Mouse (Mus musculus) kidney, postnatal 14 days (tissue): ENCODE data around the gene Hsdl2.
"Not testable (repeated sequence)": the region's sequence is repeated elsewhere in the genome, so short reads cannot be mapped to it uniquely, and the experiment has no call there.

Experiments
- DNase-seq: peaks from one replicate; pipeline ENCODE4 v3.0.0; 2022; ENCODE audit warnings: mixed read lengths

Gene Hsdl2

DNA sequence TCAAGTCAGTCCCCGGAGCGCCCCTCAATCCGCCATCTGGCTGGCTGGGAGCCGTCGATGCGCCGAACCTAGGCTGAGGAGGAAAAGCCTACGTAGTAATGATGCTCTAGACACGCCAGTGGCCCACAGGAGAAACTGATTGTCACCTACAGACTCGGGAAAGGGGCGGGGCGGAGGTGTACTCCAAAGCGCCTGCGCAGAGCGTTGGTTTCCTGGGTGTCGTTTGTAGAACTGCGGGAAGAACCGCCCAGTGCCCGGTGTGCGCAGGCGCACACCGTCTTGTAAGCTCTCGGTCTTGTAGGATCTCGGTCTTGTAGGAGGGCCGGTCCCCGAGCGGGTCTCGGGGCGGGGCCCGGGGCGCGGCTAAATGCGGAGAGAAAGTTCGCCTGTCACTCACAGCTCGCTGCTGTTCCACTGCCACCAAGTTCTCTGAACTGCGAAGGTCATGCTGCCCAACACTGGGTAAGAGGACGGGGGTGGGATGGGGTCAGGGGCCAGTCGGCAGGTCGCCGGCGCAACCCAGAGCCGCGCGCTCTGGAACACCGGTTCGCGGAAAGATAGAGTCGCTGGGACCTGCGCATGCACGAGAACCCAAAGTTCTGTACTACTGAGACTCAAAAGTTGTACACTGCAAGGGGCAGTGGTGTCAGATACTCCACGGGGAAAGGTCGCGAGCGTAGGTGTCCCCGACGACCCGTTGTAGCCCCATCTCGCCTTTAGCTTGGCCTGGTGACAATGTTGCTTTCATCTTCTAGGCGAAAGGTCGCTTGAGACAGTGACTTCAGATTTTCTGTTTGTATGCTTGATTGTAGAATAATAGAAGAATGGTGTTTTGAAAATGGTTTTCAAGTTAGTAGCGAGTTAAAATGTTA is at the start of gene Hsdl2:
Hsdl2 (plus strand) TSS at position 250 of the 872 bp plus-strand sequence.
- peak; percentile 99 for DNase-seq

DNA sequence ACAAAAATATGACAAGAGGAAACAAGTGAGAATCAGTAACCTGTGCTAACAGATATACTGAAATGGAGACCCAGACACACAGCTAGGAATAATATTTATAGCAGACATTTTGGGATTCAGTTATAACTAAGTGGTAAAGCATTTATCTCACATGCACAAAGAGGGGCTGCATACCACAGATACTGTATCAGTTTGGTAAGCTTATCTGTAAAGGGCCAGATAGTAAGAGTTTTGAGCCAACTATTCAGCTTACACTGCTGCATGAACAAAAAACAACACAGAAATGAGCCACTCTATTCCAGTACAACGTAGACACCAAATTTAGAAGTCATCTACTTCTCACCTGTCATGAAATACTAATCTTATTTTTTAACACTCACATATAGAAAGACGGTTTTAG is 48.1 kb upstream of the Hsdl2 start:
- DNase-seq, result no peak

- no peak for DNase-seq
These were observed 45.7 kb upstream of the Hsdl2 start for GRCm38 (mm10) chr4:59535624-59536023.

DNA sequence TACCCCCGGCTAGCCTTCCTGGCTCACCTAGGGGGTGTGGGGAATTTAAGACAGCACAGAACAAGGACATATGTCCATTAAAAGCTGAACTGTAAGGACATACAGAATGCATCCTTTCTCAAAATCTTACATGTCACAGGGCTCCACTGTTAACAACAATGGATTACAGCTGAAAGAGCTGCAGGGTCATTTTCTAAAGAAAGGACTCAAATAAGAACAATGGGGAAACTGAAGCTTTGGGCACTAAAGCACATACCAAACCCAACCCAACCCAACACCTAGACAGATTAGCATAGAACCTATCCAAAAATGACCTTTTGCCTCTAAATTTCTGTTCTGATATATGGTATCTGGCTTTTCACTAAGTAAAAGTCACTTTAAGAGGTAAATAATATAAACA is 45.1 kb upstream of the Hsdl2 start:
- DNase-seq, result no peak

DNA sequence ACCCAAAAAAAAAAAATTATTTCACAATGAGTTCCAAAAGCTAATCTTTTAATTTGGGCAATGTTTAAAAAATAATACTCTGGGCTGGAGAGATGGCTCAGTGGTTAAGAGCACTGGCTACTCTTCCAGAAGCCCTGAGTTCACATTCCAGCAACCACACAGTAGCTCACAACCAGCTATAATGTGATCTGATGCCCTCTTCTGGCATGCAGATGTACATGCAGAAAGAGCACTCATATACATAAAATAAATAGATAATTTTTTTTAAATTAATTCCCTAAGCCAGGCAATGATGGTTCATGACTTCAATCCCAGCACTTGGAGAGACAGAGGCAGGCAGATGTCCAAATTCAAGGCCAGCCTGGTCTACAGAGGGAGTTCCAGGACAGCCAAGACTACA is 38.4 kb upstream of the Hsdl2 start:
- DNase-seq, result no peak

DNA sequence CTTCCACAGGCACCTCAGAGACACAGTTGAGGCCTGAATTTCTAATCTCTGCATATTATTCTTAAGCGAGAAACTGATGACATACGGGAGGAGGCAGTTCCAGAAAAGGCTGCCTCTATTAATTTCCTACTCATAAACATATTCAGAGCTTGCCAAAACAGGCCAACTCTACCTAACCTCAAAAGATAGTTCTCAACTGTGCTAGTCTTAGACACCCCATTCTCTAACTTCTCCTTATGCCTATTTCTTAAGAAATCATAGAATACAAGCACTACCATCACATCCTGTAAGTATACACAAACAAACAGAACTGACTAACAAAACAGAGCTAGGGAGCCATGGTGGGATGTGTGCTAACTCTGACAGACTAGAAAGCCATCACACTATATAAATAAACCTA is 36.7 kb upstream of the Hsdl2 start:
- no peak for DNase-seq

GRCm38 (mm10) chr4:59546285-59547071 is 34.9 kb upstream of the Hsdl2 start:
- no peak for DNase-seq

GRCm38 (mm10) chr4:59547136-59547889 is 34.0 kb upstream of the Hsdl2 start:
- DNase-seq, result no peak

DNA sequence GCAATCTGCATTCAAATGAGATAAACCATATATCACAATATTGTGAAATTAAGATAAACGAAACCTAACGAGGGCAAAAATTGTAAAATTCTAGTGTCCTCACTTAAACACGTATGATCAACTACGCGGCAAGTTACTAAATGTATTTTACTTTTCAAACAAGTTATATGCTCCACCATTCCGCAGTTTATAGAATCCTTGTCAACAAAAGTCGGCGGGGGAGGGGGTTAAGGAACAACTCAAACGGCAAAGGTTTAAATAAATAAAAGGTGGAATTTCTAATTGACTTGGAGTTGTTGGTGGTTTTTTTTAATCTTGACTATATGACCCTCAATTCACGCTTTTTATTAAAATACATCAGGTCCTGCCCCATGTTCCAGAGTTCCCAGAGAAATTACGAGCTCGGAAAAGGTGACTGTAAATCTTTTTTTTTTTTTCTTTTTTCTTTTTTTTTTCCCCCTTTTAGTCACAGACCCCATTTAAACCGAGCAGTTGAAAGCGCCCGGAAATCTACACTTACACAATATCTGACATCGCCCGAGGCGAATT is 33.3 kb upstream of the Hsdl2 start:
- no peak for DNase-seq

DNA sequence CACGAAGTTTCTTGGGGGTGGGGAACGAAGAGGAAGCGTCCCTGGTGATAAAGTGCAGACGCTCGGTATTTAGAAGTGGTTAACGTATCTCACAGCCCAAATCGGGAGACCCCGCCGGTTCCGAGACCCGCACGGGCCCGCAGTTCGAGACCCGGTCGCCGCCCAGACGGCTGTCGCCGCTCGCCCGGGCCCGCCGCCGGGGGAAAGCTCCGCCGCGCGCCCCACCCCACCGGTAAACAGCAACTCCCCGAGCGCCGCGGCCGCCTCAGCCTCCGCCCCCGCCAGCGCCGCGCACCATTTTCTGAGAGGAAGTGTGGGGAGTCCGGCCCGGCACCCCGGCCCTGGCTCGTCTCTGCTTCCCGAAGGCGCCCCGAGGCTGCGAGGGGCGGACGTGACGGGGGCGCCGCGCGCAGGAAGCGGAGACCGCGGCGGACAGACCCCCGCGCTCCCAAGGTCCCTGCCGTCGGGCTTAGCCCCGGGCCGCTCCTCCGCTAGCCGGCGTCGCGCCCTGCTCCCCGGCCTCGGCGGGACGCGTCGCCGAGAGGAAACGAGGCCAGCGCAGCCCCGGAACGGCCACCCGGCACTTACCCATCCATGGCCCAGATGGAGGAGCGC is 32.7 kb upstream of the Hsdl2 start:
- peak; percentile 84 for DNase-seq

DNA sequence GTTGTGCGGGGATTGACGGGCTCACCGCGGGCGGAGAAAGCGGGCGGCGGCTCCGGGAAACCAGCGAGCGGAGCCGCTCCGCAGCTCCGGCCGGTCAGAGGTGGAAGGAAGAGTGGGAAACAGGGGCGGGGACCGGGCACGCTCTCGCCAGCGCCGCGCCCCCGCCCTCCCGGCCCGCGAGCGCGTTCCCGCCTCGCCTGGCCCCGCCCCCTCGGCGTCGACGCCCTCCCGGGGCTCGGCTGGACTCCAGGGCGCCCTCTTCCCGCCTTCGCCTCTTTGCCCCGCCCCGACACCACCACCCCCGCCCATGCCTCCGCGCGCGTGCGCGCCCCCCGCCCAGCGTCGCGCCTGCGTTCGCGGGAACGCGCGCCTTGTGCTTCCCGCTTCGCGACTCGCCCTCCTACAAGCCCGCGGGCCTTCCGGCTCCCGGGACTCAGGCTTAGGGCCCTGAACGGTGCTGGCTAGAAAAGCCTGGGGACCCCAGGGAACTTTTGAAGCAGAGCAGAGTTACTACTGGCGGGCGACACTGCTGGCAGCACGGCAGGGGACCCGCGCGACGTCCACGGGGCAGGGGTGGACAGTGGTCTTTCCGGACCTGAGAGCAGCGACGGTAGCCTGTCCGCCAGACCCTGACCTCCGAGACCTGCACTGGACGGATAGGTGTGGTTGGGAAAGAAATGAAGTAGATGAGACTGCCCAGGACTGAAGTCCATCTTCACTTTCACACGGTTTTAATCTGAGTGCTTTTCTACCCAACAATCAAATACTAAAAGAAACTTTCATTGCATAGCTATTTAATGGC is 32.0 kb upstream of the Hsdl2 start, which contains the start of gene Ptbp3:
Ptbp3 (minus strand) TSS at position 190 of the 802 bp plus-strand sequence.
- peak; percentile 97 for DNase-seq

DNA sequence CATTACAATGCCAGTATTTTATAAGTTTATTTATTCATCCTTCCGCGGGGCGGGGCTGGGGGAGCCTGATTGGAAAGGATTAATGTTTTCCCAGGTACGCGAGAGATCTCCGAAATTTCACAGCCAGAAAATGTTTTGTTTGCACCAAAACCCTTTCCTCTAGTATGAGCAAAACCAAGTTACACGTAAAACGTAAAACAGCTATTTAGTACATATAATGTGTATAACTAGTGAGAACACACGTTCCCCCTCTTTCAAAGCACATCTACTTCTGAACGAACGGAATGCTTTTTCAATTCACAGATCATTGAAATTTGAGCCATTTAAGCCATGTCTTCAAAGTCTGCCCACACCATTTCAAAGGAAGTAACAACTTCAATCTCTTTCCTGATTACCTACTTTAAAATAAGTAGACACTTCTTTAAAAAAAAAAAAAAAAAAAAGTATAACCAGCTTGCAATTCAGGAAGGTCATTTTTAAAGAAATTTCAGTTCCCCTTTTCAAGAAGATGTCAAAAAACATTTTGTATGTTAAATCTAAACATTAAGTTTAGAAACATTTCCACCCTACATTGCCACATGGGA is 31.3 kb upstream of the Hsdl2 start:
- DNase-seq, result no peak

GRCm38 (mm10) chr4:59551901-59552300 is 29.5 kb upstream of the Hsdl2 start:
- DNase-seq, result no peak

- DNase-seq, result no peak
These were observed 28.5 kb upstream of the Hsdl2 start for GRCm38 (mm10) chr4:59552835-59553234.

- DNase-seq, result no peak
These were observed 27.8 kb upstream of the Hsdl2 start for GRCm38 (mm10) chr4:59553576-59553975.

DNA sequence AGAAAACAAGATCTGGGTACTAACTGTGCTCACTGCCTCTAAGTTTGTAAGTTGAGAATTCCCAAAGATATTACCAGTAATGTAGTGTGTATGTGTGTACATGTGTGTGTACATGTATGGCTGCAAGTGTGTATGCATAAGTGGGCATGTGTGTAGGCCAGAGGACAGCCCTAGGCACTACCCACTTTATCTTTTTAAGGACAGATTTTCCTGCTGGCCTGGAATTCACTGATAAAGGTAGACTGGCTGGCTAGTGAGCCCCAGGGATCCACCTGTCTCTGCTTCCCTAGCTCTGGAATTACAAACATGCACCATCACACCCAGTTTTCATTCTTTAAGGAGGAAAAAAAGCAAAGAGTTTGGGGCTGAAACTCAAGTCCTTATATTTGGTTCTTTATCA is 26.2 kb upstream of the Hsdl2 start:
- DNase-seq, result no peak

- not testable (repeated sequence) for DNase-seq
These were observed 24.0 kb upstream of the Hsdl2 start for GRCm38 (mm10) chr4:59557343-59557742.

- DNase-seq, result peak; percentile 82
These were observed 23.2 kb upstream of the Hsdl2 start for GRCm38 (mm10) chr4:59558096-59558720.

DNA sequence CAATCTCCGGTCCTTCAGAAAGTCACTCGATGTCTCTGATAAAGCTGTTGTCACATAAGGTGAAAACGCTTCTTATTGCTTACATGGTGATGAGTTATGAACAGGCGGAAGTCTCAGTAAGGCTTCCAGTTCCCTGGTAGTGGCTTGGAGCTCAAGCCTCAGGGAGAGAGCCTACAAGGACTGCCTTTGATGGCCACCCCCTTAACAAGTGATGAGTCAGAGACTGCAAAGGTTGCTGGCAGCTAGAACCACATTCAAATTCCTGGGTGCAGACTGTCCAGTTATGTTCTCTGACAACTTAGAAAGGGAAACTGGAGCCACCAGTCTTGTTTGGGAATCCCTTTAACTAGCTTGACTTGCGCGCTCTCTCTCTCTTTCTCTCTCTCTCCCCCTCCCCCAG is 21.2 kb upstream of the Hsdl2 start:
- no peak for DNase-seq

DNA sequence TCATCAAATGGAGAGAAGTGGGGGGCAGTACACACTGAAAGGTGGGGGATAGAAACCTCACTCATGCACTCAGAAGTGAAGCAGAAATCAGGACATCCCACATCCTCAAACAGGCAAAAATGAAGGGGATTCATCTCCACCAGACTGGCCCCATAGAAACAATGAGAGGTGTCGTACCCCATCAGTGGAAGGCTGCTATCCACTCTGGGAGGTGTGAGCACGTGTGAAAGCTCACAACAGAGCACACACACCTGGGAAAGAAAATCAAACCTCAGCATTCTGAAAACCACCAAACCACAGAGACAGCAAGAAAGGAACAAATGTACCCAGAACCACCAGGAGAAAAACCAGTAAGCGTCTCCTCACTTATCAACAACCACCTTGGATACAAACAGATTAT is 17.2 kb upstream of the Hsdl2 start:
- DNase-seq, result no peak
